Mouse (Mus musculus): ENCODE results near the gene Shisa4. TPM values are rescaled to one million over a fixed set of nuclear protein-coding genes. Genes with fewer than 3 reads are reported as not detected.
"Not testable (repeated sequence)": the region's sequence is repeated elsewhere in the genome, so short reads cannot be mapped to it uniquely, and the experiment has no call there.

Gene Shisa4
- polyA plus RNA-seq, 1 experiment: 0.34 TPM

DNA sequence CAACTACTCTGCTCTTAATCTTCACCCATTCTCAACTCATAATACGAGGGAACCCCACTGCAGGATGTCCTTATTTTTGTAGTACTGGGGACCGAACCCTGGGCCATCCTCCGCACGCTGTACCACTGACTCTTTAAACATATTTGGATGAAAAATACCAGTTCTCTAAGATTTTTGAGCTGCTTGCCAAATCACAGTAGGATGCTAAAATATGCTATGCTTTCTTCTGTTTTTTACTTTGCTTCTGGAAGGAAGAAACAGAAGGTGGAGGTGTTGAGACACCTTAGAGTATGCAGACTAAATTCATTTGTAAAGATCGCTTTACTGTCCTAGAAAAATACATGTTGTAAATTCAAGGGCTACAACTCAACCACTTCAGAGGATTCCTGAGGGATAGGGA lies 9.1 kb upstream of the Shisa4 start:
- Histone ChIP-seq H3K9me3 (no peaks in the 10 kb centered on the region), H3K27me3 (replicated peaks) (no peaks in the 10 kb centered on the region), H3K4me3 (replicated peaks) (no peak overlapping the region), H3K36me3 (replicated peaks; ENCODE audit: low read length) (peaks cover 74% of the 10 kb centered on the region), H3K4me1 (peaks cover 4% of the 10 kb centered on the region; the same call in 1 of the 2 replicates)
- no peak for TF ChIP-seq FLI1 (IDR thresholded peaks at IDR 0.05; ENCODE audit: low read length)
- TF ChIP-seq GATA1 (IDR thresholded peaks at IDR 0.05; ENCODE audit: borderline replicate concordance, low read length): no peak

DNA sequence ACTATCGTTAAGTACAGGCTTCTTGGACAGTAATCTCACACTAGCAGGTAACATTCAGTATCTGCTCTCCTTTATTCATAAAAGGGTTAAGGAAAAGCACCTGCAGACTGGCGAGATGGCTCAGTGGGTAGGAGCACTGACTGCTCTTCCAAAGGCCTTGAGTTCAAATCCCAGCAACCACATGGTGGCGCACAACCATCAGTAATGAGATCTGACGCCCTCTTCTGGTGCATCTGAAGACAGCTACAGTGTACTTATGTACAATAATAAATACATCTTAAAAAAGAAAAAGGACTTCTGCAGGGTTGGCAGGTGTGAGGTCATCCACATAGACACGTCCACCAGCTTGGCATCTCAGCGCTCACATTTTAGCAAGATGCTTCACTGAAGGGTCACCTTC lies 6.5 kb upstream of the Shisa4 start:
- peaks cover 10% of the 10 kb centered on the region; the same call in 1 of the 2 replicates for H3K4me1 ChIP-seq
- H3K9me3 ChIP-seq; H3K4me3 ChIP-seq (replicated peaks): not testable (repeated sequence)
- peaks cover 18% of the 10 kb centered on the region for H3K27me3 ChIP-seq (replicated peaks)
- peaks cover 49% of the 10 kb centered on the region for H3K36me3 ChIP-seq (replicated peaks; ENCODE audit: low read length)

DNA sequence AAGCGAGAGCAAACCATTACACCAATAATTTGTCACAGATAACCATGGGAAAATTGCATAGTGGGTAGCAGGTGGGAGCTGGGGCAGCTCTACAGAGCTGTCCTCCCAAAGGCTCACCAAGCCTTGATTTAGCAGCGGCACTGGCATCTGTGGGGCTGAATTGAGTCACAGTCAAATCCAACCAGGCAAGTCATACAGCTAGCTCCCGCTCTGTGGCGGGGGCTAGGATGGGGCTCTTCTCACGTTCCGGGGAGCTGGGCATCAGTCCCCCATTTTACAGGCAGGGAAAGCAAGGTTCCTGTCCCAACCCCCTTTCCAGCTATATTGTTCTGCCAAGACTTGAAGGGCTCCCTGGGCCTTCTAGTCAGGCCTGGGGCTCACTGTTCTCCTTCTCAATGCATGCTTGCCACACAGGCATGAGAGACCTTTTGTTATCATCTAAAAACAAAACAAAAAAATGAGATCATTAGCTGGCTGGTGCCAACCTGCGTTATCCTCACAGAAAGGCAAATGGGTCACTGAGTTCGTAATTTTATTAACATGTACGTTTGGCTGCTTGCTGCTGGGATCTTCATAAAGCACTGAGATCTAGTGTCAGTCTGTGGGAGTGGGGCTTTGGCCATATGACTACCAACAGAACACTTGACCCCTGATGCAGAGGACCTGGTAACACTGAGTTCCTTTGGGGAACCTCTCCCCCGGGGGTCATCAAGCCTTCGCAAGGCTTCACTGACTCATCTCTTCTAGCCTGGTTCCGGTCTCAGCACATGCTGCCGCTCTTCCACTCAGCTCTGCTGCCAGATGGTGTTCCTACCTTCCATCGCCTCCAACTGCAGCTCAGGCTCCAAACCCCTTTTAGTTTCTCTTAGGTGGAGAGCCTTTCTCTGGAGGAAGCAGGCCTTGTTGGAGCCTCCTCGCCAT lies 5.3 kb upstream of the Shisa4 start:
- Histone ChIP-seq H3K9me3 (no peaks in the 10 kb centered on the region), H3K27me3 (replicated peaks) (peaks cover 30% of the 10 kb centered on the region), H3K36me3 (replicated peaks; ENCODE audit: low read length) (peaks cover 36% of the 10 kb centered on the region), H3K4me3 (replicated peaks) (no peak overlapping the region), H3K4me1 (peaks cover 12% of the 10 kb centered on the region; the same call in 1 of the 2 replicates)
- TF ChIP-seq GATA1 (IDR thresholded peaks at IDR 0.05; ENCODE audit: borderline replicate concordance, low read length) (no peak), FLI1 (IDR thresholded peaks at IDR 0.05; ENCODE audit: low read length) (no peak)

DNA sequence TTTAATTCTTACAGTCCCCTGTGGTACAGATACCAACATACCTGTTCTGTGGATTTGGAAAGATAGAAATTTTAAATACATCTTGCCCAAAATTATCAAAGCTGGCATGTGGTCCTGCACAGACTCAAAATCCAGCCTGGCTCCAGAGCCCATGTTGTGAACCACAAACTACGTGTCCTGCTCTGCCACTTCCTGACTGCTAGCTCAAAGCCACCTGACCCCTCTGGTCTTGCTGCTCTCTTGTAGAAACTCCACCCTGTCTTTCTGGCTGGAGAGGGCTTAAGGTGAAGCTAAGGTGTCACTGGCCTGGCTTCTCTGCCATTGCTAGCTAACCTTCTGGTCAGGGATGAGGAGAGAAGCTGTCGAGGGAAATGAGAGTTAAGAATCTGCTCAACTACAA lies 4.0 kb upstream of the Shisa4 start:
- no peak for TF ChIP-seq FLI1 (IDR thresholded peaks at IDR 0.05; ENCODE audit: low read length)
- no peak for TF ChIP-seq GATA1 (IDR thresholded peaks at IDR 0.05; ENCODE audit: borderline replicate concordance, low read length)
- Histone ChIP-seq H3K4me1 (peaks cover 25% of the 10 kb centered on the region), H3K9me3 (no peaks in the 10 kb centered on the region), H3K4me3 (replicated peaks) (no peak overlapping the region), H3K27me3 (replicated peaks) (peaks cover 43% of the 10 kb centered on the region), H3K36me3 (replicated peaks; ENCODE audit: low read length) (peaks cover 24% of the 10 kb centered on the region)

DNA sequence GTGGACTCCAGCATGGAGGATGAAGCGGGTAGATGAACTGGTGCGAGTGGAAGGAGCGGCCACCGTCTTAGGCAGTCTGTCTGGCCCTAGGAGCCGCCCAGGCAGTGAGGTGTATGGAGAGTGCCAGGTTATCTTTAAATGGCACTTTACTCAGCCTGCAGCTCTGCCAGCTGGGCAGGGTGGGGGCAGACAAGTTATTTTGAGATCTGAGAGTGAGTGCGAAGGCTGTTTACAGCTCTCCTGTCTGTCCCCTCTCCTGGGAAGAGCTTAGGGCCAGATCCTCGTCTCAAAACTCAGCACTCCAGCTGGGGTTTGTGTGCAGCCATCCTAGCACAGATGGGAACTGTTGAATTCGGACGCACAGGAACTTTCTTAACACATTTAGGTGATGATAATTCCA lies 3.5 kb upstream of the Shisa4 start:
- TF ChIP-seq FLI1 (IDR thresholded peaks at IDR 0.05; ENCODE audit: low read length) (no peak), GATA1 (IDR thresholded peaks at IDR 0.05; ENCODE audit: borderline replicate concordance, low read length) (no peak)
- Histone ChIP-seq H3K36me3 (replicated peaks; ENCODE audit: low read length) (peaks cover 19% of the 10 kb centered on the region), H3K9me3 (no peaks in the 10 kb centered on the region), H3K4me1 (peaks cover 25% of the 10 kb centered on the region), H3K27me3 (replicated peaks) (peaks cover 46% of the 10 kb centered on the region), H3K4me3 (replicated peaks) (no peak overlapping the region)

DNA sequence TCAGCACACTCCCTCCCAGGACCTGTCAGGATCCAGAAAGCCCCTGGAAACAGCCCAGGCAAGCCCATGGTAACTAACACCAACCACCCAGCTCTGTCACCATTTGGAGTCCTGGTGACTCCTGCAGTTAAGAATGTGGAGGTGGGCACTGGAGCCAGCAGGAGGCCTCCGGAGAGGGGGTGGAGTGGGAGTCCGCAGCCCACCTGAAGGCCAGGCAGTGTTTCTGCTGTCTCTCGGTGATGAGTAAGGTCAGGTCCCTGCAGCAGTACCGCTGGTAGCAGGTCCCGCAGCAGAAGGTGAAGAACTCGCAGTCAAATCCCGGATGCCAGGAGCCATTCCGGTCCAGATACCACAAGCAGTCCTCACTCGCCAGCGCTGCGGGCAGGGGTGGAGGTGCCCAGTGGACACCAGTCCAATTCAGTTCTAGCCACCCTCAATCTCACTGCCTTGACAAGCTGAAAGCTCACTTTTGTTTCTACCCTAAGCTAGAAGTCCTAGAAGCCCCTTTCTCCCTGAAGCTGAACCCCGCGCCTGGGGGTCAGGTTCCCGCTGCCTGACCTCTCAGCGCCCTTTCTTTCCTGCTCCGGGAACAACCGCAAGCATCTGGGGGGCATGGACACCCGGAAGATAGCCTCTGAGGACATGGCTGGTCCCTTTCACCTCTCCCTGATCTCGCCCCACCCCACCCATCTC lies 716 bp downstream of the Shisa4 start:
- Histone ChIP-seq H3K9me3 (no peaks in the 10 kb centered on the region), H3K36me3 (replicated peaks; ENCODE audit: low read length) (no peaks in the 10 kb centered on the region), H3K4me1 (peaks cover 37% of the 10 kb centered on the region), H3K27me3 (replicated peaks) (peaks cover 88% of the 10 kb centered on the region), H3K4me3 (replicated peaks) (peak overlapping the region; percentile 90)
- TF ChIP-seq GATA1 (IDR thresholded peaks at IDR 0.05; ENCODE audit: borderline replicate concordance, low read length) (no peak), FLI1 (IDR thresholded peaks at IDR 0.05; ENCODE audit: low read length) (no peak)

DNA sequence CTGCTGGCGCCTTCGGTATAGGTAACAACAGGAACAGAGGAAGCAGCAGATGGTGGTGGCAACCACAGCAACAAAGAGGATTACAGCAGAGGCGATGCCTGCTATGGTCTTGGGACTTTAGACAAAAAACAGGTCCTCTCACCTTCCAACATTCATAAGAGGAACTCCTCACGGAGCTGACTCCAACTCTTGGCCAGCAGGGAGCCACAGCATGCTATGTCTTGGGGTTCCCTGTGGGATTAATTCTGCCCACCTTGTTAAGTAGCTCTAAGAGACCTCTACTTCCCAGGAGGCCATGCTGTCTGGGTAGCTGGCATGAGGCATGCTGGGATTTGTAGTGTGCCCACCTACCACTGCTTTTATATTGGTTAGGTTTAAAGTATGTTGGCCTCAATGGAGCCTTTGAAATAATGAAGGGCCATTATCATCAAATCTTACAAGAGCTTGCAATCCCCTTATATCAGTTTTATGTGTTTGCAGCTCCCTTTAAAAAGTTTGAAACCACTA lies 1.8 kb downstream of the Shisa4 start:
- Histone ChIP-seq H3K36me3 (replicated peaks; ENCODE audit: low read length) (no peaks in the 10 kb centered on the region), H3K4me1 (peaks cover 41% of the 10 kb centered on the region), H3K27me3 (replicated peaks) (peaks cover 92% of the 10 kb centered on the region), H3K9me3 (no peaks in the 10 kb centered on the region), H3K4me3 (replicated peaks) (no peak overlapping the region)
- no peak for TF ChIP-seq GATA1 (IDR thresholded peaks at IDR 0.05; ENCODE audit: borderline replicate concordance, low read length)

DNA sequence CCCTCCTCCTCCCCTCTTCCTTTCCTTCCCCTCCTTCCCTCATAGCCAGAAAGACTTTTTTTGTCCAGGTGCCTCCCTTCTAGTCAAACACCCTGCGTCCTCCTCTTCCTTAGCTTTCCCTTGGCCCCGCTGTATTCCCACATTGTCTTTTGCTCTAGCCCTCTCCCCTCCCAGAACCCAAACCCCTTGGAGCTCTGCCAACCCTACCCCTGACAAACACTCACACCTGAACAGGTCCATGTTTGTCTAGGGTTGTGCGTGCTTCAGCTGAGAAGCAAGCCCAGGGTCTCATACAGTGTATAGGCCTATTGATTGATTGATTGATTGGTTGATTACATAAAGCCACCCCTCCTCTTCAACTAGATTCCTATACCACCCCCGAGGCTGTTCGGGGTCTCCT lies 5.6 kb downstream of the Shisa4 start:
- Histone ChIP-seq H3K27me3 (replicated peaks) (peaks cover 88% of the 10 kb centered on the region), H3K4me1 (peaks cover 37% of the 10 kb centered on the region), H3K4me3 (replicated peaks) (peak overlapping the region; percentile 90), H3K36me3 (replicated peaks; ENCODE audit: low read length) (no peaks in the 10 kb centered on the region), H3K9me3 (no peaks in the 10 kb centered on the region)
- TF ChIP-seq FLI1 (IDR thresholded peaks at IDR 0.05; ENCODE audit: low read length) (no peak), GATA1 (IDR thresholded peaks at IDR 0.05; ENCODE audit: borderline replicate concordance, low read length) (no peak)

DNA sequence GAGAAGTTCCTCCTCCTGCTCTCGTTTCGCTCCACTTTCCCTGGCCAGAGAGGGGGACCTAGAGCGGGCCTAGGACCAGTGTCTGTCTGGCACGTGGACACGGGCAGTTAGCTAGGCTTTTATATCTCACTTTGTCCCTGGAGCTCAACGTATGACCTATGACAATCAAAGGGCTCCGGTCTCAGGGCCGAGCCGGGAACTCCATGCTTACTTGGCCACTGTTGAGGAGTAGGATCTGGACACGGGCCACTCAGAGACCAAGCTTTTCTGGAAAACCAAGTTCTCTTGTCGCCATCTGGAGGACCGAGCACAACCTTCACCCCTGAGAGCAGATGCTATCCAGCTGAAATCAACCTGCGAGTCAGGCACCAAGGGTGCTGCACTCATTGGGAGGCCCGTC lies 6.1 kb downstream of the Shisa4 start:
- Histone ChIP-seq H3K36me3 (replicated peaks; ENCODE audit: low read length) (no peaks in the 10 kb centered on the region), H3K4me1 (peaks cover 33% of the 10 kb centered on the region), H3K4me3 (replicated peaks) (peak overlapping the region; percentile 90), H3K9me3 (no peaks in the 10 kb centered on the region), H3K27me3 (replicated peaks) (peaks cover 88% of the 10 kb centered on the region)
- no peak for TF ChIP-seq GATA1 (IDR thresholded peaks at IDR 0.05; ENCODE audit: borderline replicate concordance, low read length)
- no peak for TF ChIP-seq FLI1 (IDR thresholded peaks at IDR 0.05; ENCODE audit: low read length)

DNA sequence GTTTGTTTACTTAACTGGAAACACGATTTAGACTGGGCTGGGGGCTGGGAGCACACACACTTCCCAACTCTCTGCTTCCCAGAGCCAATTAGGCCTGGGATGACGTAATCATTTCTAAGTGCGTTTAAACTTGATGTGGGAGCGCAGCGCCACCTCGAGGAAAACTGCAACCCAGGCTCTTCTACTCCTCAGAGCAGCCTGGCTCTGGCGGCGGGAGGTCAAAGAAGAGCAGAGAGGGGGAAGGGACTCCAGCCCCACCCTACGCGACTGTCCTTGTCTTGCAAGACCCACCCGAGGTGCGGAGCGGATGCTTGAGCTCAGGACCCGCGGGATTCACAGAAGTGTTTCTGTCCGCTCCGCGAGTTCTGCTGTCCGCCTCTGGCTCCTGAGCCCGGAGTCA lies 6.8 kb downstream of the Shisa4 start:
- peaks cover 33% of the 10 kb centered on the region for H3K4me1 ChIP-seq
- peak overlapping the region; percentile 90 for H3K4me3 ChIP-seq (replicated peaks)
- no peaks in the 10 kb centered on the region for H3K36me3 ChIP-seq (replicated peaks; ENCODE audit: low read length)
- H3K27me3 ChIP-seq (replicated peaks): peaks cover 90% of the 10 kb centered on the region
- TF ChIP-seq GATA1 (IDR thresholded peaks at IDR 0.05; ENCODE audit: borderline replicate concordance, low read length): no peak
- no peak for TF ChIP-seq FLI1 (IDR thresholded peaks at IDR 0.05; ENCODE audit: low read length)
- no peaks in the 10 kb centered on the region for H3K9me3 ChIP-seq

Data from megakaryocyte, embryonic 14.5 days (primary cell).